Mouse (Mus musculus): Measurements from ENCODE around the gene Fam168a. TPM values are rescaled to one million over a fixed set of nuclear protein-coding genes. Genes with fewer than 3 reads are reported as not detected.
A peak's percentile ranks its signal among the peaks of the same experiment; 100 is the strongest.

The Fam168a gene
- total RNA-seq (2021), result 100 to 1,000 TPM; 217 to 233 TPM
- long read RNA-seq, full-length matches to known transcripts, result 23 of 85 reads
- long read RNA-seq, partial matches to known transcripts, result 60 of 85 reads
- long read RNA-seq, other reads (novel, unspliced or antisense), result 2 of 85 reads

DNA sequence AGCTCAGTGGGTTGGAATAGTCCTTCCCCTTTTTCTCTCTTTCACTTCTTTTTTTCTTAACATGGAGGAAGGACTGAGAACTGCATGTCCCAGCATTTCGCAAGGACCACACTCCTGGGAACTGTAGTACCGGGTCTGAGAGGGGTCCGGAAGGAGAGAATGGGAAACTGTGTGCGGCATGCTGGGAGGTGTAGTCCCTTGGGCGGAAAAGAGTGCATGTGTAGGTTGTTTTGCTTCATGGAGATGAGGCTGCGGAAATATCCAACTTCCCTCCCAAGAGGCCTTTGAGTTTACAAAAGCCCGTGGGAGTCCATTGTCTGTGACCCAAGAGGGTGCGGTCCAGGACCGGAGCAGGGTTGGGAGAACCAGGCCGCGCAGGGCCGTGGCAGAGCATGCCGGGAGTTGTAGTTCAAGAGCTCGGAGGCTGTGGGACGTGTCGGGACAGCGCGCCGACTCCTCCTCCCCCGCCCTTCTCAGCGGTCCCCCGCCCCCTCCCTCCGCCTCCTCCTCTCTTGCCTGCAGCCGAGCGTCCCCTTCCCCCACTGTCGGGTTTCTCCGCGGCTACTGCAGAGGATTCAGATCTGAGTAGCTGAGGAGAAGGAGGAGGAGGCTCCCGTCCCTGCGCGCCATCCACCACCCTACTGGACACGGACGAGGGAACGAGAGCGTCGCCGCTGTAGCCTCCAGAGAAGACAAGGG, at the start of gene Fam168a:
Gene Fam168a (plus strand): TSS at position 493 of the 699 bp plus-strand sequence.
- peak; percentile 92 to 97 for DNase-seq (ENCODE audit: low spot score in 2 of 2)

DNA sequence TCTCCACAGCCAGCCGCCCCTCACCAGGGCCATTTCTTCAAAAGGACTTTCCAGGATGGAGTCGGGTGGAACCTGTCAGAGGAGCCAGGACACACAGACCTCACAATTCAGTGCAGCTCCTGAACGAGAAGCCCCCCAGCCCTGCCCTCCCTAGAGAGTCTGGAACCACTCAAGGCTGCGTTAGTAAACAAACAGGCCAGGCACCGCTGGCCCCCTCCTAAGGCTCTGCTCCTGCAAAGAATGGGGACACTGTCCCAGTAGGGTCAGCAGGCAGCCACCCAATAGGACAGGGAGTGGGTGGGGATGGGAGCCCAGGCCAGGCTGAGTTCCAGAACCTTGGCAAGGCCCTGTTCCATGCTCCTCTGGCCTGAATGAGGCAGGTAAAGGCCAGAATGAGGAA, 49.7 kb upstream of the Fam168a start:
- peak in 1 of 2 experiments; percentile 66 for DNase-seq (ENCODE audit: low spot score in 2 of 2)

- DNase-seq (ENCODE audit: low spot score in 2 of 2), result peak in 1 of 2 experiments; percentile 53
Measured at GRCm38 (mm10) chr7:100658093-100658578, 48.3 kb upstream of the Fam168a start.

DNA sequence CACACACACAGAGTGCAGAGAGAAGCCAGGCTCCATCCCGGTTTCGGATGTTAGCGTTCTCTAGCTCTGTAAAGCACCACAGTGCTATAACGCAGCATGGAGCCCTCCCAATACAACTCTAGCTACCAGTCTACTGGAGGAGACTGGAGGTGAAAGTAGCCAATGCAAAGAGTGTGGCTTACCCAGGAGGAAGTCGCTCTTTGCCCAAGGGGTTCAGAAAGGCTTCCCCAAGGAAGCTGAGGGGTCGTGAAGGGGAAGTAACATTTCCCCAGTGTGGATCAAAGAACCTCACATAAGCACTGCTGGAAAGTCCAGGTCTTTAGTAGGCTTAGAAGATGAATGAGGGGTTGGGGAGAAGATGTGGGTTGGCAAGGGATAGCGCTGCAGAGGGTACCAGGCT, 45.2 kb upstream of the Fam168a start:
- no peak for DNase-seq (ENCODE audit: low spot score in 2 of 2)

GRCm38 (mm10) chr7:100662231-100662630, 44.2 kb upstream of the Fam168a start, which contains the start of gene Plekhb1:
Plekhb1 (minus strand) TSS chr7:100662414.
- DNase-seq (ENCODE audit: low spot score in 2 of 2), result no peak

DNA sequence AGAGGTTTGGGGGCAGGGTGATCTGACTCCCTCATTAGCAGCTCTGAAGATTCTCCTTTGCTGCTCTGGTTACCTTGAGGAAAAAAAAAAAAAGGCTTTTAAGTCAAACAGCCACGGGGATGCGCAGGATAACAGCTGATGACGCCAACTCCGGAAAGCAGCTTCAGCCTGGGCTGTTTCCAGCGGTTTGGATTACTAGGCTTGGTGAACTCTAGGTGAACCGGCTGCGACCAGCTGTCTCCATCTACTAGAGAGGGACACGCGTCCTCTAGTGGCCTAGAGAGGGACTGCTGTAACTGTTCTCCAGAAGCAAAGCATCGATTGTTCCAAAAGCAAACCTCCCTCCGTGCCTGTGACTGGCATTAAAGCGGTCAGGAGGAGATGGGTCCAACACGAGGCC, 43.2 kb upstream of the Fam168a start:
- DNase-seq (ENCODE audit: low spot score in 2 of 2), result peak; percentile 74 to 95

DNA sequence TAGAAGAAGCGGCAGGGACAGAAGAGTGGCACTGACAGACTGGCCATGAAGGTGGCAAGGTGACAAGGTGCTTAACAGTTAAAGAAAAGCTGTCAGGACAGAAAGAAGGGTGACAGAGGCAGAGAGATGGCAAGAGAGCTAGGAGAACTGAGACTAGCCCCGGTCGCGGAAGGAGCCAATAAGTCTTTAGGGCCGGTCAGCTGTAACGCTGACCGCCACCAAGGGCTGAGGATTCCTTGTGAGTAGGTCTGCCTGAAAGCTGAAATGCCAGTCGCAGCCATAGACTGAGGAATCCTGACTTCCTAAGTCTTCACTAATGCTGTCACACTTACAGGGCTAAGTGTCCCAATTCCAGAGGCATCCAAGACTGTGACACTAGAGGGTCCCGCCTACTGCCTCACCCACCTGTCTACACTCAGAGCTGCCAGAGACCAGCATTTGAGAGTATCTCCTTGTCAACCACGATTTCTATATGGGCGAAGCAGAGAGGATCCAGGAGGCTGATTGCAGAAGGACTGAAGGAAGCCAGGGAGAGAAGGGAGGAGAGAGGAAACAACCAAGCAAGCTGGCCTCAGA, 42.6 kb upstream of the Fam168a start:
- DNase-seq (ENCODE audit: low spot score in 2 of 2), result no peak

DNA sequence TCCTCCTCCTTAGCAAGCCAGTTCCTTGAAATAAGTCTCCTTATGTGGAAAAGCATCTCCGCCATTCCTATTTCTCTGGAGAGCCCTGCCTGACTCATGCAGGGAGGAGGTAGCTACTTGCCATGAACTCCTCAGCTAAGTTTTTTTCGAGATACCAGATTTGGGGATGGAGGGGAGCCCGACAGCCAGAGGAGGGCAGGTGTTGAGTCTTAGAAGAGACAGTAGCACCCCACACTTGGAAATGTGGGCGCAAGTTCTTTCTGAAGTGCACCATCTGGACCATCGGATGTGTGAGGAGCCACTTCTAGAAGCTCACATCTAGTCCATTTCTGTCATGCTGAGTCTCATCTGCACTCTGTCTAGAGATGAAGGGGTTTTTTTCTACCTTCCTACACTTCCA, 35.8 kb upstream of the Fam168a start:
- no peak for DNase-seq (ENCODE audit: low spot score in 2 of 2)

- no peak for DNase-seq (ENCODE audit: low spot score in 2 of 2)
Measured at GRCm38 (mm10) chr7:100673452-100673851, 33.0 kb upstream of the Fam168a start.

GRCm38 (mm10) chr7:100674941-100675340, 31.5 kb upstream of the Fam168a start:
- DNase-seq (ENCODE audit: low spot score in 2 of 2), result no peak

DNA sequence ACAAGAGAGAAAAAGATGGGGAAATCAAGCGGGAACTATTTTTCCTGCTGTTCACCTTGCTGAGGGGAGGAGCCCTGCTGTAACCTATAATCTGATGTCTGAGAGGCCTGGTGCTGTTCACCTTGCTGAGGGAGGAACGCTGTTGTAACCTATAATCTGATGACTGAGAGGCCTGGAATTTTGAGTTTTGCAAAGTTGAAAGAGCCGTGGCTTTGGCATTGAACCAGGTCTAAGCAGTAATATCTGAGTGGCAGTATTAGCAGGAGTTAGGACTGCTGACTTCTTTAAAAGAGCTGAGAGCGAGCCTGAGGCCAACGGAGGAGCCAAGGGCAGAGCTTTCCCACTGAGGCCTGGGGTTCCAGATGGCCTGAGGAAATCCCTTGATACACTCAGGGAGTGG, 28.4 kb upstream of the Fam168a start:
- no peak for DNase-seq (ENCODE audit: low spot score in 2 of 2)

GRCm38 (mm10) chr7:100678948-100679880, 27.2 kb upstream of the Fam168a start:
- DNase-seq (ENCODE audit: low spot score in 2 of 2), result no peak

GRCm38 (mm10) chr7:100681132-100681531, 25.3 kb upstream of the Fam168a start:
- DNase-seq (ENCODE audit: low spot score in 2 of 2), result no peak

GRCm38 (mm10) chr7:100683241-100683640, 23.2 kb upstream of the Fam168a start:
- no peak for DNase-seq (ENCODE audit: low spot score in 2 of 2)

- DNase-seq (ENCODE audit: low spot score in 2 of 2), result no peak
Measured at GRCm38 (mm10) chr7:100684081-100684480, 22.4 kb upstream of the Fam168a start.

GRCm38 (mm10) chr7:100684538-100684937, 21.9 kb upstream of the Fam168a start:
- DNase-seq (ENCODE audit: low spot score in 2 of 2), result peak in 1 of 2 experiments; percentile 80

- peak in 1 of 2 experiments; percentile 72 for DNase-seq (ENCODE audit: low spot score in 2 of 2)
Measured at GRCm38 (mm10) chr7:100685061-100686030, 21.1 kb upstream of the Fam168a start.

DNA sequence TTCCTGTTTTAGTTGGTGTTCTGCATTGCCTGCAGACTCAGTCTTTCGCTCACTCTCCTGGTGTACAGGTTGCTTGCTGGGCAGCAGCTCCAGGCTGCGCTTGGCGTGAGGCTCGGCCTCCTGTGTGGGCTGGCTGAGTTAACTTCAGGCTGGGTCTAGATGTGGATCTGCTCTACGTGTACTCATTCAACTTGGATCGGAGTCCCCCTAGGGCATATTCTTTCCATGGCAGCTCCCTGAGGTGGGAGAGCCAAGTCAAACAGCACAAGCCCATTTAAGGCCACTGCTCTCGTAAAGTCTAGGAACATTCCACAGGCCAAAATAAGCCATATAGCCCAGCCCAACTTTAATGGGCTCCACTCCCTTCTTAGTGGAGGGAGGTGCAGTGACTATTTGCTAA, 18.0 kb upstream of the Fam168a start:
- DNase-seq (ENCODE audit: low spot score in 2 of 2), result no peak

DNA sequence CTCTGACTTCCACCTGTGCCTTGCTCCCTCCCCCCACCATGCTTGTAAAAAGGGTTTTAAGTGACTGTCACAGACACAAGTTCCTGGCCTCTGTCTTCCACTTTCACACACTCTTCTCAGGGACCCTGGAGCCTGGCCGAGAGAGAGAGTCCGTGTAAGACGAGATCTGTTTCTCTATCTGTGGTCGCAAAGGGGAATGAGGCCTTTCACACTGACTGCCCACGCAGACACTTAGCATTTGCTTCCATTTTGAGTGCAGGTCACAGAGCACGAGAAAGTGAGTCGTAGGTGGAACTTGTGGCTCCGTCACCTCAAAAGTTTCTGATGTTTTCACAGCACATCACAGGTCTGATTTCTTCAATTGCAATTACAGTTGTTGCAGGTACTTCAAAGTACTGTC, 13.2 kb upstream of the Fam168a start:
- DNase-seq (ENCODE audit: low spot score in 2 of 2), result no peak
